Mouse (Mus musculus) ES-E14 (cell line): Measurements from ENCODE around the gene Klkb1.

Experiments
- CHD2 ChIP-seq: IDR thresholded peaks from 2 replicates; pipeline ENCODE4 v1.6.1; 2014; ENCODE audit warnings: mild to moderate bottlenecking, low read depth, low read length, inconsistent platforms
- HCFC1 ChIP-seq: IDR thresholded peaks from 2 replicates; pipeline ENCODE4 v1.6.1; 2012; ENCODE audit warnings: low read length, inconsistent platforms, borderline replicate concordance; ENCODE audit not compliant: insufficient read depth
- MAFK ChIP-seq: IDR thresholded peaks from 2 replicates; pipeline ENCODE4 v1.6.1; 2014; ENCODE audit warnings: mild to moderate bottlenecking, low read depth, low read length, inconsistent platforms; ENCODE audit not compliant: insufficient read depth
- ZC3H11A ChIP-seq: IDR thresholded peaks from 2 replicates; pipeline ENCODE4 v1.6.1; 2012; ENCODE audit warnings: low read depth, mild to moderate bottlenecking, inconsistent platforms, low read length, borderline replicate concordance
- ZNF384 ChIP-seq: IDR thresholded peaks from 2 replicates; pipeline ENCODE4 v1.6.1; 2012; ENCODE audit warnings: low read depth, low read length, inconsistent platforms

- TF ChIP-seq CHD2 (no peak), ZNF384 (no peak), ZC3H11A (peak; percentile 65), HCFC1 (no peak), MAFK (no peak)
These were observed 56.4 kb downstream of the Klkb1 start for GRCm38 (mm10) chr8:45238282-45238681.
